Mouse (Mus musculus) kidney, adult 8-10 months (tissue): ENCODE results near the gene Smyd3.

Source experiments
- DNase-seq, 2 experiments: peaks; one replicate each; pipeline ENCODE4 v3.0.0; 2022

The Smyd3 gene

DNA sequence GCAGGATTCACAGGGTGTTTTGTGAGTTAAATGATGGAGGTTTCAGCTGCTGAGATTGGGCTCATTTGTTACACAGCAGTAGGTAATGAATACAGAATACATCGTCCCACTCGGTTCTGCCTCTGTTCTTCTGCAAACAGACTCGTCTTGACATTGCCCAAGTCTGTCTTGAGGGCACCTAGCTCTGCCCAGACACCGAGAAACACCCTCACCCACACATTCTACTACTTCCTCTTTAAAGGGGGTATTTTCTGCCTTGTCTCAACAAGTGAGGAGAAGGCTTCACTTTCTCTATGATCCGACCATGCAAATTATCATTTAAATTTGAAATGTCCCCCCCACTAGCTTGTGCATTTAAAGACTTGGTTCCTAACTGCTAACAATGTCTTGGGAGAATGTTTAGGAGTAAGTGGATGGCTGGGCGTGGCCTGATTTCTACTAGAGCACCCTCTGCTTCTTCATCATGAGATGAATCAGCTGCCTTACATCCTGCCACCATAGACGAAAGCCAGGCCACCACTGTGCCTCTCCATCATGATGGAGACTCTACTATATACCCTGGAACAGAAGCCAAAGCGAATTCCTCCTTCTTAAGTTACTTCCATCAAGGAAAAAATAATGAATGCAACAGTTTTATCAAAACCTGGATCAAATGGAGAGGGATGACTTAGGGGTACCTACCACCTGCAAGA, 593.2 kb downstream of the Smyd3 start:
- no peak for DNase-seq

GRCm38 (mm10) chr1:178917194-178917902, 600.5 kb downstream of the Smyd3 start:
- no peak for DNase-seq

DNA sequence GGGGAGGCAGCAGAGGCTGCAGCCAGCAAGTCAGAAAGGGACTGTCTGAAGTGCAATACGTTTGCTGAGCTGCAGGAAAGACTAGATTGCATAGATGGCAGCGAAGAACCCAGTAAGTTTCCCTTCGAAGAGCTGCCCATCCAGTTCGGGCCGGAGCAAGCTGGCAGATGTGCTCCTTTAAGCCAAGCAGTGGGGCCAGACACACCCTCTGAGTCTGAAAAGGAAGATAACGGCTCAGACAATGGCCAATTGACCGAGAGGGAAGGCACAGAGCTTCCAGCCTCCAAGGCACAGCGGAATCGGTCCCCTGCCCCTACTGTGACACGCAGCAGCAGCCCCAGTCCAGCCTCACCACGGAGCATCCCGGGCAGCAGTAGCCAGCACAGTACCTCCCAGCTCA, 602.8 kb downstream of the Smyd3 start:
- no peak for DNase-seq

- no peak for DNase-seq
Measured at GRCm38 (mm10) chr1:178912936-178913716, 604.7 kb downstream of the Smyd3 start.

GRCm38 (mm10) chr1:178910951-178911350, 606.9 kb downstream of the Smyd3 start:
- no peak for DNase-seq
